Mouse (Mus musculus) lung, adult 2 months (tissue): Measurements from ENCODE around the gene Mkrn2.

Experiments
- CTCF ChIP-seq: fragments of 200-500 bp; IDR thresholded peaks from 2 replicates; pipeline ENCODE4 v1.5.1; 2011; ENCODE audit warnings: mild to moderate bottlenecking, low read length, control low read depth; ENCODE audit not compliant: insufficient read depth
- POLR2A ChIP-seq: fragments of 200-500 bp; IDR thresholded peaks from 2 replicates; pipeline ENCODE4 v1.6.1; 2011; ENCODE audit warnings: low read depth, mild to moderate bottlenecking, control low read depth, low read length, borderline replicate concordance; ENCODE audit errors: extremely low read depth

- TF ChIP-seq CTCF (no peak), POLR2A (no peak)
These were observed 17.5 kb upstream of the Mkrn2 start for GRCm38 (mm10) chr6:115584176-115584575.
